Mouse (Mus musculus) naive thymus-derived CD4-positive, alpha-beta T cell, adult 5 months (primary cell): ENCODE data around the gene Spdl1. TPM values are rescaled to one million over a fixed set of nuclear protein-coding genes. Genes with fewer than 3 reads are reported as not detected.

ENCODE experiments used
- polyA plus RNA-seq: library from polyadenylated mRNA; unstranded; fragments of 100-300 nt; shearing (Covaris generic); gene quantifications from one replicate; pipeline ENCODE4 v1.2.1, GENCODE M21; 2017

The Spdl1 gene
- 1.8 TPM for polyA plus RNA-seq

GRCm38 (mm10) chr11:34833318-34834086 lies at the start of gene Spdl1:
Gene Spdl1 (minus strand): TSS chr11:34833641.

GRCm38 (mm10) chr11:34783587-34784043 lies 49.8 kb downstream of the Spdl1 start, which contains the start of gene Dock2:
Gene Dock2 (minus strand): TSS chr11:34783892.

Other genes starting within 250 kb of the Spdl1 start
- gene Dock2, start 49.7 kb downstream of the Spdl1 start, polyA plus RNA-seq = 489 TPM